Mouse (Mus musculus) hindbrain, embryonic 12.5 days (tissue): ENCODE measurements around the gene Syt8. TPM values are rescaled to one million over a fixed set of nuclear protein-coding genes. Genes with fewer than 3 reads are reported as not detected.

Experiments used
- ATAC-seq: fragments of 200-750 bp; cut with Nextera tagmentation; 2 replicates; pipeline ENCODE4 v1.8.0; 2017; ENCODE audit warnings: moderate TSS enrichment; ENCODE audit not compliant: low FRiP score
- H3K27ac ChIP-seq: fragments of 300-500 bp; sonication (generic); 2 replicates; pipeline ENCODE4 v1.5.1; 2016; ENCODE audit warnings: mild to moderate bottlenecking
- H3K27me3 ChIP-seq: fragments of 300-500 bp; sonication (generic); 2 replicates; pipeline ENCODE4 v1.6.1; 2016; ENCODE audit warnings: mild to moderate bottlenecking
- H3K36me3 ChIP-seq: fragments of 300-500 bp; sonication (generic); 2 replicates; pipeline ENCODE4 v1.6.1; 2016; ENCODE audit warnings: mild to moderate bottlenecking
- H3K4me1 ChIP-seq: fragments of 300-500 bp; sonication (generic); 2 replicates; pipeline ENCODE4 v1.6.1; 2016
- H3K4me2 ChIP-seq: fragments of 300-500 bp; sonication (generic); replicated peaks from 2 replicates; pipeline ENCODE4 v1.6.1; 2016; ENCODE audit warnings: mild to moderate bottlenecking
- H3K4me3 ChIP-seq: fragments of 300-500 bp; sonication (generic); 2 replicates; pipeline ENCODE4 v1.5.1; 2016; ENCODE audit warnings: mild to moderate bottlenecking
- H3K9ac ChIP-seq: fragments of 300-500 bp; sonication (generic); 2 replicates; pipeline ENCODE4 v1.6.1; 2016; ENCODE audit warnings: mild to moderate bottlenecking, moderate library complexity
- H3K9me3 ChIP-seq: fragments of 300-500 bp; sonication (generic); replicated peaks from 2 replicates; pipeline ENCODE4 v1.6.1; 2016; ENCODE audit warnings: mild to moderate bottlenecking
- WGBS: fragments of 180-500 bp; shearing (Covaris S2); methylation state at CpG from one replicate; pipeline ENCODE4 v1.1.7; 2016; 5-methylcytosine and 5-hydroxymethylcytosine counted together
- polyA plus RNA-seq: library from polyadenylated mRNA; unstranded; fragments of >200 nt; fragmentation: Nextera tagmentation; extraction: Ambion mirVana; gene quantifications from 2 replicates; pipeline ENCODE4 v1.2.1, GENCODE M21; 2016

Gene Syt8
- 0.30 TPM in 1 of 2 replicates, not detected in the other for polyA plus RNA-seq

GRCm38 (mm10) chr7:142434137-142434865 lies at the start of gene Syt8:
Gene Syt8, plus strand, starts transcription at chr7:142434850.
- H3K36me3 ChIP-seq: no peaks in the 10 kb centered on the region
- peak within 1 kb of the TSS; percentile 36; the same call in 1 of the 2 replicates for H3K9ac ChIP-seq
- 83% methylated on average over 10 of the region's 10 CpGs for WGBS
- H3K27me3 ChIP-seq: no peaks in the 10 kb centered on the region
- no peaks in the 10 kb centered on the region for H3K9me3 ChIP-seq
- H3K27ac ChIP-seq: no peak within 1 kb of the TSS
- H3K4me1 ChIP-seq: peaks cover 22% of the 10 kb centered on the region
- no peak within 1 kb of the TSS for H3K4me3 ChIP-seq
- no peak for ATAC-seq
- H3K4me2 ChIP-seq: no peak within 1 kb of the TSS

DNA sequence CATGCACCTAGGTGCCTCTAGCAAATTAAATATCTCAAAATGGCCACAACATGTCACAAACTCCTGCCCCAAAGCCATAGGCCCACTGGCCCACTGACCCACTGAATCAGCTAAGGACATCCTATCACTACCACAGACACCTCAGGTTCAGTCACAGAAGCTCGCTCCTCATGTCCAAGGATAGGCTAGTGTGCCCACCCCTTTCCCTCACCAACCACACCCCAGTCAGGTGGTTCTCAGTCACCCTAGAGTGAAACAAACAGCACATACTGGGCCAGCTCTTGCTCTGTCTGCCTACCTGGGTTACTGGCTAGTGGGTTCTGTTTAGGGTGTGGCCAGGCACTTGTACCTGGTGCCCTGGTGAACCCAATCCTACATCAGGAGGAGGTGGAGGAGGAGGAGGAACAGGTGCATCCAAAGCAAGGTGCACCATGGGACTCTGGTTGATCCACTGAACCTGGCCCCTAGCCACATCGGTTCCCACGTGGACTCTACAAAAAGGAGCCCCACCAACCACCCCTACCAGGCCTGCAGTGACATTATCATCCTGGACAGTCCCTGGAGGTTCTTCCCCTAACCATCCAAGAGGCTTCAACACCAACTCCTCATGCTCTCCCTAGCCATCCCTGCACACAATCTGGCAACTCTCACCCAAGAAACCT lies 48.8 kb upstream of the Syt8 start:
- no peaks in the 10 kb centered on the region for H3K9me3 ChIP-seq
- no peak overlapping the region for H3K27ac ChIP-seq
- WGBS: 93% methylated on average over 3 of the region's 3 CpGs
- H3K4me1 ChIP-seq: peaks cover 18% of the 10 kb centered on the region
- peaks cover 47% of the 10 kb centered on the region for H3K36me3 ChIP-seq
- H3K4me2 ChIP-seq: peak overlapping the region; percentile 95
- 0 out of 2 replicates have a peak, but pooled peaks cover 3% of the 10 kb centered on the region for H3K27me3 ChIP-seq
- ATAC-seq: no peak
- H3K4me3 ChIP-seq: no peak overlapping the region
- H3K9ac ChIP-seq: peak overlapping the region; percentile 89

GRCm38 (mm10) chr7:142386621-142387201 lies 47.9 kb upstream of the Syt8 start:
- ATAC-seq: no peak
- peak overlapping the region; percentile 95 for H3K4me2 ChIP-seq
- peak overlapping the region; percentile 86 for H3K4me3 ChIP-seq
- H3K9ac ChIP-seq: peak overlapping the region; percentile 89
- peaks cover 18% of the 10 kb centered on the region for H3K4me1 ChIP-seq
- no peaks in the 10 kb centered on the region for H3K9me3 ChIP-seq
- 63% methylated on average over 6 of the region's 6 CpGs for WGBS
- H3K27ac ChIP-seq: no peak overlapping the region
- 0 out of 2 replicates have a peak, but pooled peaks cover 6% of the 10 kb centered on the region for H3K27me3 ChIP-seq
- peaks cover 38% of the 10 kb centered on the region for H3K36me3 ChIP-seq

GRCm38 (mm10) chr7:142387419-142388148 lies 47.1 kb upstream of the Syt8 start, which contains the start of gene Ctsd:
Gene Ctsd, minus strand, starts transcription at chr7:142388038.
- WGBS: under 1% methylated on average over 55 of the region's 55 CpGs
- H3K9ac ChIP-seq: peak within 1 kb of the TSS; percentile 89
- peak; percentile 96 for ATAC-seq
- H3K4me2 ChIP-seq: peak within 1 kb of the TSS; percentile 95
- H3K4me3 ChIP-seq: peak within 1 kb of the TSS; percentile 86
- H3K27ac ChIP-seq: peak within 1 kb of the TSS; percentile 76
- peaks cover 30% of the 10 kb centered on the region for H3K36me3 ChIP-seq
- peaks cover 18% of the 10 kb centered on the region for H3K4me1 ChIP-seq
- H3K9me3 ChIP-seq: no peaks in the 10 kb centered on the region
- 0 out of 2 replicates have a peak, but pooled peaks cover 6% of the 10 kb centered on the region for H3K27me3 ChIP-seq

- ATAC-seq: no peak; the same call in 1 of the 2 replicates
- Histone ChIP-seq H3K27me3 (0 out of 2 replicates have a peak, but pooled peaks cover 6% of the 10 kb centered on the region), H3K27ac (no peak overlapping the region), H3K4me2 (peak overlapping the region; percentile 95), H3K9me3 (no peaks in the 10 kb centered on the region), H3K9ac (no peak overlapping the region), H3K4me1 (peaks cover 18% of the 10 kb centered on the region), H3K4me3 (peak overlapping the region; percentile 86), H3K36me3 (peaks cover 23% of the 10 kb centered on the region)
- 100% methylated on average over 1 of the region's 1 CpGs for WGBS
These were observed 46.5 kb upstream of the Syt8 start for GRCm38 (mm10) chr7:142388198-142388597.

DNA sequence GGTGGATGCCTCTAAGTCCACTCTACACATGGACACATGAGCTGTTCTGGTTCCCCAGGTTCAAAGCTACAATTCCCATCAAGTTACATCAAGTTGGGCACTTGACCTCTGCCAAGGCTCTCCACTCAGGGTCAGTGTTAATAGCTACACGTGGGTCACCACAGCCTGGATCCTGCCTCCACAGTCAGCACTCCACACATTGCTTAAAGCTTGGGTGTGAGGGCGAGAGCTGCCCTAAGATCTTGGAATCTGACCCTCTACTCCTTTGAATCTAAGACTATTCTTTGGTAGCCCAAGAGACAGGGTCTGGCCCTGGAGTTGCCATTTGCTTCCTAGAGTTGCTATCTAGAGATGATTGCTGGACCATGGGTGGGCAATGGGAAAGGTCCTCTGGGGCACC lies 45.9 kb upstream of the Syt8 start:
- Histone ChIP-seq H3K4me2 (no peak overlapping the region), H3K4me3 (no peak overlapping the region), H3K36me3 (peaks cover 18% of the 10 kb centered on the region; the same call in 1 of the 2 replicates), H3K9ac (no peak overlapping the region), H3K9me3 (no peaks in the 10 kb centered on the region), H3K27me3 (0 out of 2 replicates have a peak, but pooled peaks cover 6% of the 10 kb centered on the region), H3K4me1 (peaks cover 18% of the 10 kb centered on the region), H3K27ac (no peak overlapping the region)
- 91% methylated on average over 2 of the region's 2 CpGs for WGBS
- ATAC-seq: no peak

GRCm38 (mm10) chr7:142389961-142390650 lies 44.5 kb upstream of the Syt8 start:
- Histone ChIP-seq H3K4me2 (no peak overlapping the region), H3K4me3 (no peak overlapping the region), H3K4me1 (peaks cover 18% of the 10 kb centered on the region), H3K27ac (no peak overlapping the region), H3K9ac (no peak overlapping the region), H3K27me3 (0 out of 2 replicates have a peak, but pooled peaks cover 6% of the 10 kb centered on the region), H3K9me3 (no peaks in the 10 kb centered on the region), H3K36me3 (peaks cover 4% of the 10 kb centered on the region; the same call in 1 of the 2 replicates)
- no peak for ATAC-seq
- 87% methylated on average over 3 of the region's 3 CpGs for WGBS

GRCm38 (mm10) chr7:142391108-142391507 lies 43.5 kb upstream of the Syt8 start:
- Histone ChIP-seq H3K4me1 (peaks cover 12% of the 10 kb centered on the region), H3K36me3 (no peaks in the 10 kb centered on the region), H3K4me2 (no peak overlapping the region), H3K27me3 (0 out of 2 replicates have a peak, but pooled peaks cover 6% of the 10 kb centered on the region), H3K9ac (no peak overlapping the region), H3K27ac (no peak overlapping the region), H3K4me3 (no peak overlapping the region), H3K9me3 (no peaks in the 10 kb centered on the region)
- ATAC-seq: no peak
- 89% methylated on average over 3 of the region's 3 CpGs for WGBS

- Histone ChIP-seq H3K36me3 (no peaks in the 10 kb centered on the region), H3K9ac (no peak overlapping the region), H3K27me3 (0 out of 2 replicates have a peak, but pooled peaks cover 6% of the 10 kb centered on the region), H3K4me1 (peaks cover 7% of the 10 kb centered on the region), H3K27ac (no peak overlapping the region), H3K4me2 (no peak overlapping the region), H3K4me3 (no peak overlapping the region), H3K9me3 (no peaks in the 10 kb centered on the region)
- 68% methylated on average over 4 of the region's 4 CpGs for WGBS
- no peak for ATAC-seq
These were observed 43.0 kb upstream of the Syt8 start for GRCm38 (mm10) chr7:142391609-142392008.

- Histone ChIP-seq H3K9ac (no peak overlapping the region), H3K27ac (no peak overlapping the region), H3K27me3 (0 out of 2 replicates have a peak, but pooled peaks cover 6% of the 10 kb centered on the region), H3K4me2 (no peak overlapping the region), H3K4me3 (no peak overlapping the region), H3K36me3 (no peaks in the 10 kb centered on the region), H3K9me3 (no peaks in the 10 kb centered on the region), H3K4me1 (no peaks in the 10 kb centered on the region)
- ATAC-seq: no peak
- 30% methylated on average over 4 of the region's 4 CpGs for WGBS
These were observed 41.5 kb upstream of the Syt8 start for GRCm38 (mm10) chr7:142393191-142393590.
